Mouse (Mus musculus) hindbrain, embryonic 14.5 days (tissue): Measurements from ENCODE around the gene Cfap97. TPM values are rescaled to one million over a fixed set of nuclear protein-coding genes. Genes with fewer than 3 reads are reported as not detected.
"Not testable (repeated sequence)": the region's sequence is repeated elsewhere in the genome, so short reads cannot be mapped to it uniquely, and the experiment has no call there.

Experiments
- ATAC-seq: fragments of 200-750 bp; cut with Nextera tagmentation; 2 replicates; pipeline ENCODE4 v1.8.0; 2017; ENCODE audit warnings: moderate number of reproducible peaks, mild to moderate bottlenecking, moderate TSS enrichment, moderate library complexity; ENCODE audit not compliant: low FRiP score
- DNase-seq: peaks from one replicate; pipeline ENCODE4 v3.0.0-alpha.2; 2015; ENCODE audit warnings: low spot score
- H3K27ac ChIP-seq: fragments of 300-500 bp; sonication (generic); 2 replicates; pipeline ENCODE4 v1.5.1; 2014; ENCODE audit warnings: mild to moderate bottlenecking, moderate library complexity
- H3K27me3 ChIP-seq: fragments of 300-500 bp; sonication (generic); 2 replicates; pipeline ENCODE4 v1.6.1; 2014; ENCODE audit warnings: mild to moderate bottlenecking, low read length, mixed read lengths; ENCODE audit not compliant: control insufficient read depth, insufficient read depth
- H3K36me3 ChIP-seq: fragments of 300-500 bp; sonication (generic); replicated peaks from 2 replicates; pipeline ENCODE4 v1.6.1; 2014; ENCODE audit not compliant: control insufficient read depth, insufficient read depth
- H3K4me1 ChIP-seq: fragments of 300-500 bp; sonication (generic); replicated peaks from 2 replicates; pipeline ENCODE4 v1.6.1; 2014; ENCODE audit warnings: antibody characterized with exemption, low read length, mixed read lengths; ENCODE audit not compliant: control insufficient read depth, insufficient read depth
- H3K4me2 ChIP-seq: fragments of 300-500 bp; sonication (generic); replicated peaks from 2 replicates; pipeline ENCODE4 v1.6.1; 2014; ENCODE audit warnings: mild to moderate bottlenecking, moderate library complexity
- H3K4me3 ChIP-seq: fragments of 300-500 bp; sonication (generic); replicated peaks from 2 replicates; pipeline ENCODE4 v1.5.1; 2014; ENCODE audit warnings: mild to moderate bottlenecking, low read length
- H3K9ac ChIP-seq: fragments of 300-500 bp; sonication (generic); 2 replicates; pipeline ENCODE4 v1.6.1; 2014
- H3K9me3 ChIP-seq: fragments of 300-500 bp; sonication (generic); 2 replicates; pipeline ENCODE4 v1.6.1; 2016; ENCODE audit warnings: low read length; ENCODE audit not compliant: control insufficient read depth
- WGBS: fragments of 180-500 bp; shearing (Covaris S2); extraction: QIAGEN DNeasy Blood & Tissue Kit; methylation state at CpG from one replicate; pipeline ENCODE4 v1.1.7; 2014; 5-methylcytosine and 5-hydroxymethylcytosine counted together
- polyA plus RNA-seq: library from polyadenylated mRNA; unstranded; fragments of >200 nt; fragmentation: Nextera tagmentation; extraction: Ambion mirVana; gene quantifications from 2 replicates; pipeline ENCODE4 v1.2.1, GENCODE M21; 2014

The Cfap97 gene
- polyA plus RNA-seq, 1 experiment from 2014 or later = 24.5 TPM

DNA sequence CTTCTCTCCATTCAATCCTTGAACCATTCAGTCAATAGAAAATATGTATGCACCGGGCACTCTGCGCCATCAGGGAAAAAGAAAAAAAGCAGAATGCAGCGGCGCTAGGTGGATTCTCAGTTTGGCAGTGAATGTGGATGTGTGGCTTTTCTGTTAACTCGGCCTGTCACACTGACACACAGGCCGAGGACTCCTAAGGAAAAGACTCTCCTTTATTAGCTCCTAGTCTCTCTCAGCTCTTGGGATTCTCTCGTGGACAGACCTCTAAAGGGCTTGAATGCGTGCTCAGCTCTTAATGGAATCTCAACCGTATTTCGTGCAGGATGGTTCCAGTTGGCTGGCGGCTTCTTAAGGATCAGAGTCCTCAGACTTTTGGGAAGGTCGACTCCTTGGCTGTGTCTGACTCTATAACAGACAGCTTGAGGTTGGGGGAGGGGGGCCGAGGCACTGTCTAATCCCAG lies 60.1 kb downstream of the Cfap97 start:
- Histone ChIP-seq H3K4me3 (peak overlapping the region; percentile 78), H3K4me1 (peaks cover 33% of the 10 kb centered on the region), H3K36me3 (peaks cover 28% of the 10 kb centered on the region), H3K27me3 (no peaks in the 10 kb centered on the region), H3K27ac (peak overlapping the region; percentile 95), H3K4me2 (peak overlapping the region; percentile 91), H3K9me3 (no peaks in the 10 kb centered on the region), H3K9ac (peak overlapping the region; percentile 96)
- peak; percentile 47 for DNase-seq
- no peak for ATAC-seq
- WGBS = 3% methylated on average over 13 of the region's 13 CpGs

DNA sequence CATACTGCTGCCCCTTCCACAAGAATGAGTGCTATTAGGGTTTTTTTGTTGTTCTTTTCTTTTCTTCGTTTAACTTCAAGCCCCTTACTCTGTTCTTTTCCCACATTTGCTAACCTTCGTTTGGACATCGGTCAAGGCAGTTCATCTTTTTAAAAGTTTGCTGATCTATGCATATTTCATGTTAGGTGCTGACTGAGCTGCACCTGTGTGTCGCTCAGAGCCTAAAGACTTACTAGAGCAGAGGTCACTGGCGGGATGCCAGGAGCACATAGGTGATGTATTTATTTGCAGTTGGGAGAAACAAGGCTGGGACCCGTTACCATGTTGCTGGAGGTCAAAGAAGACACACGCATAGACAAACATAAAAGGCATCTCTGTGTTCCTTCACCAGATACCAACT lies 60.6 kb downstream of the Cfap97 start:
- H3K4me3 ChIP-seq = no peak overlapping the region
- WGBS = 51% methylated on average over 7 of the region's 7 CpGs
- DNase-seq = no peak
- peak overlapping the region; percentile 91 for H3K4me2 ChIP-seq
- H3K4me1 ChIP-seq = peaks cover 37% of the 10 kb centered on the region
- no peak for ATAC-seq
- no peak overlapping the region; the same call in 1 of the 2 replicates for H3K27ac ChIP-seq
- no peaks in the 10 kb centered on the region for H3K9me3 ChIP-seq
- peaks cover 22% of the 10 kb centered on the region for H3K36me3 ChIP-seq
- H3K9ac ChIP-seq = no peak overlapping the region
- H3K27me3 ChIP-seq = no peaks in the 10 kb centered on the region

DNA sequence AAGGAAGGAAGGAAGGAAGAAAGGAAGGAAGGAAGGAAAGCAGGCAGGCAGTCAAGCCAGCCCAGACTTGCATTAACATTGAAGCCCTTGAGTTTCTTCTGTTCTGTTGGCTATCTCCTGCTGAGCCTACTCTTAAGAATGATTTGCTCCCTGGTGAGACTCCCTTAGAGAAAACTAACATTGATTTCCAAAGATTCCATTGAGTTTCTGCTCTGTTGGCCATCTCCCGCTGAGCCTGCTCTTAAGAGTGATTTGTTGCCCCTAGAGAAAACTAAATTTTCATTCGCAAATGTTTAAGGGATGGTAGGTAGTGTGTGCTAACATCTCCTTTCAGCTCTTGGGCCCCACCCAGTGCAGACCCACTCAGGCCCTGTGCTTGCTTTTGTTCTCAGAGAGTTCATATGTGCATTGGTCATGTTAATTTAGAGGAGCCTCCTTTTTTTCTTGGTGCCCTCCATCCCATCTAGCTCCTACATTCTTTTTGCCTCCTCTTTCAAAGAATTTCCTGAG lies 62.5 kb downstream of the Cfap97 start:
- 7% methylated on average over 2 of the region's 2 CpGs for WGBS
- no peak for DNase-seq
- H3K9me3 ChIP-seq = no peaks in the 10 kb centered on the region
- no peak overlapping the region for H3K27ac ChIP-seq
- H3K4me3 ChIP-seq = no peak overlapping the region
- no peaks in the 10 kb centered on the region for H3K27me3 ChIP-seq
- no peak overlapping the region for H3K9ac ChIP-seq
- no peak overlapping the region for H3K4me2 ChIP-seq
- peaks cover 26% of the 10 kb centered on the region for H3K4me1 ChIP-seq
- H3K36me3 ChIP-seq = peaks cover 4% of the 10 kb centered on the region; the same call in 1 of the 2 replicates
- ATAC-seq = no peak

DNA sequence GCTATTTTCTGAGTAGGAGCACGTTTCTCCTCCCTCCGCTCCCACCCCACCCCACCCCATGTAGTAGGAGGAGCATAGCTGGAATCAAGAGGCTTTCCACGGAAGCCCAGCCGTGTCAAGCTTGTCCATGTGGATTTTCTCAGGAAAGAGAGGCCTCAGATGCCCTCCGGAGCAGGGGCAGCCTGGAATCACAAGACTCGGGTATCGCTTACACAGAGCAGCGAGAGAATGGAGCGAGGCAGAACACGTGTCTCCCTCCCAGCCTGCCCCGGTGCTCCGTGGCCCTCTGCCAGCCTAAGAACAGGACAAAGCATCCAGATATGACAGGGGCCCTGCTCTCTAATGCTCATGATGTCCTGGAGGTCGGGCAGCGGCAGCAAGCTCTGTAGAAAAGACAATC lies 65.3 kb downstream of the Cfap97 start:
- Histone ChIP-seq H3K4me1 (peaks cover 9% of the 10 kb centered on the region), H3K4me3 (peak overlapping the region; percentile 28), H3K9me3 (no peaks in the 10 kb centered on the region), H3K9ac (peak overlapping the region; percentile 65), H3K4me2 (peak overlapping the region; percentile 54), H3K36me3 (no peaks in the 10 kb centered on the region), H3K27me3 (0 out of 2 replicates have a peak, but pooled peaks cover 3% of the 10 kb centered on the region), H3K27ac (peak overlapping the region; percentile 68)
- ATAC-seq (peak; percentile 89), DNase-seq (peak; percentile 68)
- 3% methylated on average over 14 of the region's 14 CpGs for WGBS

DNA sequence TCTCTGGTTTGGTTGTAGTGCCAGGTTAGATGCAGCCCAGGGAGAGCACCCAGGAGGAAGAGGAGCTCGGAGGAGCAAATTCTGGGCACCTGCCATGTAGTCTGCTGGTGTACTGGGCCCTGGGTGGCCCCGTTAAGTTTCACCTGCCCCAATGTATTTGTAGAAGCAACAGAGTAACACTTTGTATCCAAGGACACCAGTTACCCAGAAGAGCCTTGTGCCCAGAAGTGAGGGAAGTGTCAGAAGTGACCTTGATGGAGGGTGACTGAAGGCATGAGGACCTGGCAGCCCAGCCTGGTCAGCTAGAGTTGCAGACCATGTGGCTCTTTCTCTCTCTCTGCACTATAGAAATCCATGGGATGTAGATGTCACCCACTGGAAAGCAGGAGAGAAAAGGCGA lies 69.0 kb downstream of the Cfap97 start:
- no peaks in the 10 kb centered on the region for H3K9me3 ChIP-seq
- H3K36me3 ChIP-seq = no peaks in the 10 kb centered on the region
- H3K4me2 ChIP-seq = no peak overlapping the region
- 0 out of 2 replicates have a peak, but pooled peaks cover 4% of the 10 kb centered on the region for H3K4me1 ChIP-seq
- H3K27me3 ChIP-seq = 0 out of 2 replicates have a peak, but pooled peaks cover 3% of the 10 kb centered on the region
- ATAC-seq (no peak), DNase-seq (no peak)
- no peak overlapping the region for H3K4me3 ChIP-seq
- H3K9ac ChIP-seq = no peak overlapping the region
- WGBS = 70% methylated on average over 3 of the region's 3 CpGs
- no peak overlapping the region for H3K27ac ChIP-seq

DNA sequence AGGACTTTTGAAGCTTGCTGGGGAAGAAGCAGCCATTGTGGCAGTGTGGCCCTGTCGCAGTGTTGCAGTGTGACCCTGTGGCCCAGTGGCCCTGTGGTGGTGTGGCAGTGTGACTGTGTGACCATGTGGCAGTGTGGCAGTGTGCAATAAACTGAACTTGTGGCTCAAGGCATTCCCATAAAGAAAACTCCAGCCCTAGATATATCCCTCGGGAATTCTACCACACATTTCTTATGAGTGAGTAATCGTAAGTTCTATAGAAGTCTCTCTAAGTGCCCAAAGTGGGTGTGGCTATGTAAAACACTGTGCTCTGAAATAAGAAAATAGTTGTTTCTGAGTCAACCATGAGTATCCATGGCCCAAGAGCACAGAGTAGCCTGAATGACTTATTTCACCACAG lies 73.9 kb downstream of the Cfap97 start:
- no peaks in the 10 kb centered on the region for H3K9me3 ChIP-seq
- no peak overlapping the region for H3K9ac ChIP-seq
- no peaks in the 10 kb centered on the region for H3K4me1 ChIP-seq
- H3K27me3 ChIP-seq = no peaks in the 10 kb centered on the region
- H3K4me3 ChIP-seq = no peak overlapping the region
- ATAC-seq (no peak), DNase-seq (no peak)
- H3K27ac ChIP-seq = no peak overlapping the region
- no peaks in the 10 kb centered on the region for H3K36me3 ChIP-seq
- H3K4me2 ChIP-seq = no peak overlapping the region
- WGBS = 68% methylated on average over 3 of the region's 3 CpGs

DNA sequence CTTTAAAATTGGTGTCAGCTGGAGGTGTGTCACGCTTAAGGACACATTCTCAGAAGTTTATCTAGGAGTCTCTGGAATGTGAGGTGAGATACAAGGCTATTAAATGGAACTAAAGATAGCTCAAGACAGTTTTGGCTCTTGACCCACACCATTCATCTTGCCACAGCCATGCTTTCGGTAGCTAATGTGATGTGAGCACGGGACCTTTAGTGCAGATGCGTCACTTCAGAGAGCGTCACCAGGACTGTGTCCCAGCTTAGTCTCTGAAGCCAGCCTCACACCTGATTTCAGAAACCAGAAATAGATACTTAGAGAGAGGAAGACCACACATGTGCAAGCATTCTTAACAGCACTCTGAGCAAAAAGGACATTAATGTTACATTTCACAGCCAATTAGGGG lies 75.1 kb downstream of the Cfap97 start:
- H3K27me3 ChIP-seq = no peaks in the 10 kb centered on the region
- no peak for DNase-seq
- no peaks in the 10 kb centered on the region for H3K9me3 ChIP-seq
- no peak overlapping the region for H3K9ac ChIP-seq
- no peak overlapping the region for H3K27ac ChIP-seq
- no peak overlapping the region for H3K4me2 ChIP-seq
- ATAC-seq = no peak
- H3K4me1 ChIP-seq = no peaks in the 10 kb centered on the region
- no peaks in the 10 kb centered on the region for H3K36me3 ChIP-seq
- H3K4me3 ChIP-seq = no peak overlapping the region
- 88% methylated on average over 5 of the region's 5 CpGs for WGBS

DNA sequence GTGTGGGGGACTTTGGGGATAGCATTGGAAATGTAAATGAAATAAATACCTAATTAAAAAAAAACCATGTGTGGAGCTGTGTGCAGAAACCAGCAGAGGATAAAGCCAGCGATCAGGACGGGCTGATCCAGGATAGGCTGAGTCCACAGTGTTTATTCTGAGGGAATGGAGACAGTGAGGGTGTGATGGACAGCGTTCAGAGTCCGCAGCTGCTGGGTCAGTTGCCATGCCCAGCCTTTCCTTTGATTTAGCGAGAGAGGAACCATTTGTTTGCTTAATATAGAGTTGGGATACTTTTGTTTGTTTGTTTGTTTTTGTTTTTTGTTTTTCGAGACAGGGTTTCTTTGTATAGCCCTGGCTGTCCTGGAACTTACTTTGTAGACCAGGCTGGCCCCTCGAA lies 80.4 kb downstream of the Cfap97 start:
- not testable (repeated sequence) for H3K4me1 ChIP-seq, ATAC-seq, H3K4me3 ChIP-seq, DNase-seq, H3K27me3 ChIP-seq, H3K9me3 ChIP-seq, H3K36me3 ChIP-seq, H3K9ac ChIP-seq, H3K27ac ChIP-seq, H3K4me2 ChIP-seq
- 83% methylated on average over 7 of the region's 7 CpGs for whole genome bisulfite sequencing

DNA sequence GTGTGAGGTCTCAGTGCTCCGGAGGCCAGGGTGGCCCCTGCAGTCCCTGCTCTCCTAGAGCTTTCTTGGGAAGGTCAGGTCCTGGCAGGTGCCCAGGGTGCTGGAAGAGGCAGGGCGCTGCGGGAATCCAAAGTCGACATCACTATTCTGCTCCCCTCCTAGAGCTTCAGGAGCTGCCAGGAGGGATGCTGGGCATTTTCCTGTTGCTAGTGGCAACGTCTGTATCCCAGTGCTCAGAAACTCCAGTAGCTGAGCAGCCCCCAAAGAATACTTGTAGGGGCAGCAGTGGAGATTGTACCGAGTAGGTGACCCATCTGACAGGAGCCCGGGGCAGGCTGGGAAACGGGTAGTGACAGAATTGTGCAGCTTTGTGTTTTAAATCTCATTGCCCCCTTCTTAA lies 81.2 kb downstream of the Cfap97 start:
- no peak overlapping the region for H3K4me2 ChIP-seq
- no peak overlapping the region for H3K4me3 ChIP-seq
- H3K4me1 ChIP-seq = no peaks in the 10 kb centered on the region
- no peak for DNase-seq
- H3K27ac ChIP-seq = no peak overlapping the region
- H3K27me3 ChIP-seq = no peaks in the 10 kb centered on the region
- no peaks in the 10 kb centered on the region for H3K36me3 ChIP-seq
- no peak for ATAC-seq
- 55% methylated on average over 8 of the region's 8 CpGs for WGBS
- no peak overlapping the region for H3K9ac ChIP-seq
- no peaks in the 10 kb centered on the region for H3K9me3 ChIP-seq

DNA sequence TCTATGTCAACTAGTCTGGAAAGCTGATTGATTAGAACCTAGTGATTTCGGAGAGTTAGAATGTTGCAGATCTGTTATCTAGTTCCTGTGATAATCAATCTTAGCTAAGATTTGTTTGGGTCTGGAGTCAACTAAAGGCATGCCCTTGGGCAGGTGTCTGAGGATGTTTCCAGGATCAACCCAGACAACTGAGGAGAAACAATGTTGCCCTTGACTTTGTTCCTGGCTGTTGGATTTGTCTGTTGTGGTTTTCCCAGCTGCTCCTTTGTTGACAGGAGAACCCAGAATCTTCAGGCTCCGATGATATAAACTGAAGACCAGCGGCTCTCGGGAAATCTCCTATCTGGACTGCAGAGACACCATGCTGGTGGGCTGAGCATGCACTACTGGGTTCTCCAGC lies 83.2 kb downstream of the Cfap97 start:
- H3K4me1 ChIP-seq = no peaks in the 10 kb centered on the region
- no peak overlapping the region for H3K4me3 ChIP-seq
- no peak overlapping the region for H3K27ac ChIP-seq
- ATAC-seq = no peak
- no peak for DNase-seq
- WGBS = 85% methylated on average over 4 of the region's 4 CpGs
- no peaks in the 10 kb centered on the region for H3K36me3 ChIP-seq
- no peak overlapping the region for H3K4me2 ChIP-seq
- H3K27me3 ChIP-seq = no peaks in the 10 kb centered on the region; the same call in 1 of the 2 replicates
- H3K9me3 ChIP-seq = no peaks in the 10 kb centered on the region
- no peak overlapping the region for H3K9ac ChIP-seq
